Mouse (Mus musculus) CH12.LX (cell line): Measurements from ENCODE around the gene Dnase1l3. TPM values are rescaled to one million over a fixed set of nuclear protein-coding genes. Genes with fewer than 3 reads are reported as not detected.

Experiments
- DNase-seq: peaks from one replicate; pipeline ENCODE4 v3.0.0-alpha.2; 2013; ENCODE audit errors: extremely low read depth
- H3K27ac ChIP-seq: 2 replicates; pipeline ENCODE4 v1.5.1; 2012; ENCODE audit warnings: low read depth, mild to moderate bottlenecking, control low read depth, moderate library complexity; ENCODE audit not compliant: insufficient read depth
- H3K27me3 ChIP-seq: replicated peaks from 2 replicates; pipeline ENCODE3; 2012; ENCODE audit warnings: inconsistent platforms
- H3K36me3 ChIP-seq, 2 experiments: replicated peaks in 1 of 2; 2 replicates each; pipeline versions ENCODE3 to v1.6.1; 2012; ENCODE audit warnings: inconsistent platforms in 1 of 2, low read length in 1 of 2, mild to moderate bottlenecking in 1 of 2, mixed read lengths in 1 of 2, moderate library complexity in 1 of 2; ENCODE audit not compliant: control insufficient read depth in 1 of 2, insufficient read depth in 1 of 2
- H3K4me1 ChIP-seq, 2 experiments: 2 replicates each; pipeline ENCODE4 v1.6.1; 2012; ENCODE audit warnings: inconsistent platforms in 1 of 2, moderate library complexity in 1 of 2; ENCODE audit not compliant: insufficient read depth in 2 of 2, control insufficient read depth in 1 of 2
- H3K4me2 ChIP-seq: 2 replicates; pipeline ENCODE4 v1.6.1; 2012; ENCODE audit warnings: low read depth, mild to moderate bottlenecking, control low read depth; ENCODE audit not compliant: poor library complexity, insufficient read depth, severe bottlenecking
- H3K4me3 ChIP-seq, 3 experiments: fragments of 150-350 bp in 1 of 3; sonication (generic) in 1 of 3; replicated peaks in 1 of 3; 2 replicates each; pipeline versions ENCODE3 to v1.5.1; 2011 to 2012; ENCODE audit warnings: low read depth in 2 of 3, low read length in 2 of 3, mild to moderate bottlenecking in 2 of 3, moderate library complexity in 2 of 3, control low read depth in 1 of 3, improper control_type of control experiment in 1 of 3, inconsistent platforms in 1 of 3, mixed read lengths in 1 of 3; ENCODE audit not compliant: poor library complexity in 1 of 3
- H3K79me2 ChIP-seq: replicated peaks from 2 replicates; pipeline ENCODE4 v1.6.1; 2012; ENCODE audit warnings: mild to moderate bottlenecking, moderate library complexity; ENCODE audit not compliant: control insufficient read depth, poor library complexity, insufficient read depth, severe bottlenecking; ENCODE audit errors: extremely low read depth
- H3K9ac ChIP-seq: 2 replicates; pipeline ENCODE4 v1.6.1; 2012; ENCODE audit warnings: low read depth, mild to moderate bottlenecking, control low read depth, moderate library complexity; ENCODE audit not compliant: insufficient read depth
- H3K9me3 ChIP-seq: replicated peaks from 2 replicates; pipeline ENCODE3; 2012; ENCODE audit warnings: low read length, inconsistent platforms, mixed read lengths
- CHD1 ChIP-seq: IDR thresholded peaks from 2 replicates; pipeline ENCODE4 v1.6.1; 2012; ENCODE audit warnings: low read depth, low read length, improper control_type of control experiment, inconsistent platforms
- CHD2 ChIP-seq: IDR thresholded peaks from 2 replicates; pipeline ENCODE4 v1.6.1; 2011; ENCODE audit warnings: low read length, improper control_type of control experiment
- EP300 ChIP-seq: IDR thresholded peaks from 2 replicates; pipeline ENCODE4 v1.6.1; 2011; ENCODE audit warnings: low read length, improper control_type of control experiment
- GABPA ChIP-seq: IDR thresholded peaks from 2 replicates; pipeline ENCODE4 v1.6.1; 2012; ENCODE audit warnings: low read depth, low read length, improper control_type of control experiment, inconsistent platforms; ENCODE audit not compliant: insufficient replicate concordance
- HCFC1 ChIP-seq: IDR thresholded peaks from 2 replicates; pipeline ENCODE4 v1.6.1; 2012; ENCODE audit warnings: low read depth, mild to moderate bottlenecking, inconsistent platforms, low read length, improper control_type of control experiment
- JUN ChIP-seq: IDR thresholded peaks from 2 replicates; pipeline ENCODE4 v1.6.1; 2011; ENCODE audit warnings: low read depth, mild to moderate bottlenecking, low read length, improper control_type of control experiment, moderate library complexity; ENCODE audit not compliant: insufficient read depth
- KAT2A ChIP-seq: IDR thresholded peaks from 2 replicates; pipeline ENCODE4 v1.6.1; 2012; ENCODE audit warnings: low read length, improper control_type of control experiment, inconsistent platforms; ENCODE audit not compliant: insufficient replicate concordance
- MAFK ChIP-seq: IDR thresholded peaks from 2 replicates; pipeline ENCODE4 v1.6.1; 2011; ENCODE audit warnings: low read length, improper control_type of control experiment; ENCODE audit not compliant: insufficient replicate concordance
- MAZ ChIP-seq: IDR thresholded peaks from 2 replicates; pipeline ENCODE4 v1.6.1; 2012; ENCODE audit warnings: low read depth, mild to moderate bottlenecking, inconsistent platforms, low read length, improper control_type of control experiment, moderate library complexity
- MEF2A ChIP-seq: IDR thresholded peaks from 2 replicates; pipeline ENCODE4 v1.6.1; 2014; ENCODE audit warnings: low read depth, mild to moderate bottlenecking, inconsistent platforms, low read length, improper control_type of control experiment, borderline replicate concordance
- MXI1 ChIP-seq: IDR thresholded peaks from 2 replicates; pipeline ENCODE4 v1.6.1; 2011; ENCODE audit warnings: mild to moderate bottlenecking, low read depth, low read length, improper control_type of control experiment
- NELFE ChIP-seq: IDR thresholded peaks from 2 replicates; pipeline ENCODE4 v1.6.1; 2011; ENCODE audit warnings: low read depth, low read length, improper control_type of control experiment
- NRF1 ChIP-seq: IDR thresholded peaks from 2 replicates; pipeline ENCODE4 v1.6.1; 2014; ENCODE audit warnings: low read depth, mild to moderate bottlenecking, inconsistent platforms, low read length, improper control_type of control experiment, moderate library complexity
- PAX5 ChIP-seq: IDR thresholded peaks from 2 replicates; pipeline ENCODE4 v1.6.1; 2012; ENCODE audit warnings: low read length, inconsistent platforms, mixed read lengths
- POLR2AphosphoS2 ChIP-seq: IDR thresholded peaks from 2 replicates; pipeline ENCODE4 v1.6.1; 2011; ENCODE audit warnings: low read depth, low read length, improper control_type of control experiment
- RCOR1 ChIP-seq: conservative IDR thresholded peaks from 2 replicates; pipeline ENCODE4 v1.6.1; 2012; ENCODE audit warnings: low read depth, mild to moderate bottlenecking, inconsistent platforms, low read length, improper control_type of control experiment
- SMC3 ChIP-seq: IDR thresholded peaks from 2 replicates; pipeline ENCODE4 v1.6.1; 2011; ENCODE audit warnings: low read depth, low read length, improper control_type of control experiment
- TBP ChIP-seq: conservative IDR thresholded peaks from 2 replicates; pipeline ENCODE4 v1.6.1; 2011; ENCODE audit warnings: low read depth, low read length, improper control_type of control experiment
- TCF12 ChIP-seq: IDR thresholded peaks from 2 replicates; pipeline ENCODE4 v1.6.1; 2014; ENCODE audit warnings: low read depth, mild to moderate bottlenecking, inconsistent platforms, low read length, improper control_type of control experiment
- USF1 ChIP-seq: IDR thresholded peaks from 2 replicates; pipeline ENCODE4 v1.6.1; 2014; ENCODE audit warnings: low read depth, mild to moderate bottlenecking, inconsistent platforms, low read length, improper control_type of control experiment
- USF2 ChIP-seq: conservative IDR thresholded peaks from 2 replicates; pipeline ENCODE4 v1.6.1; 2011; ENCODE audit warnings: low read depth, low read length, improper control_type of control experiment
- ZNF384 ChIP-seq: IDR thresholded peaks from 2 replicates; pipeline ENCODE4 v1.6.1; 2012; ENCODE audit warnings: low read depth, low read length, improper control_type of control experiment, inconsistent platforms
- dilution Hi-C: fragments of 300-500 bp; cut with MboI; formaldehyde crosslinking; loops from 2 replicates; pipeline ENCODE4 v1.14.3; 2020; ENCODE audit warnings: low sequenced_read_pairs; ENCODE audit not compliant: extremely low pct_unique_long_range_greater_than_20kb, extremely low pct_ligation_motif_present
- in situ Hi-C: fragments of 300-500 bp; cut with MboI; formaldehyde crosslinking; loops from 3 replicates; pipeline ENCODE4 v1.14.3; 2019; ENCODE audit warnings: low sequenced_read_pairs, low pct_ligation_motif_present, low pct_unique_long_range_greater_than_20kb, mixed read lengths
- polyA plus RNA-seq: library from polyadenylated mRNA; unstranded; fragments of >175 nt; gene quantifications from 2 replicates; pipeline ENCODE4 v1.2.1, GENCODE M21; 2012; ENCODE audit warnings: low read depth; ENCODE audit not compliant: insufficient read length
- total RNA-seq, 2 experiments: library from RNA; depleted of rRNA; stranded (reverse); fragments of 300-350 nt in 1 of 2; fragments of >200 nt in 1 of 2; gene quantifications; 2 replicates each; pipeline ENCODE4 v1.2.3; 2012 to 2014

The Dnase1l3 gene
- total and polyA plus RNA-seq, 3 experiments = 2.5 to 36.0 (median 2.9) TPM

GRCm38 (mm10) chr14:8020011-8020410 lies 25.6 kb upstream of the Dnase1l3 start:
- H3K79me2 ChIP-seq = no peaks in the 10 kb centered on the region
- dilution Hi-C loops (no loop called here), in situ Hi-C loops (no loop called here)
- no peak overlapping the region for H3K27ac ChIP-seq
- H3K9ac ChIP-seq = no peak overlapping the region
- H3K27me3 ChIP-seq = no peaks in the 10 kb centered on the region
- H3K4me2 ChIP-seq = no peak overlapping the region
- DNase-seq = no peak
- H3K4me3 ChIP-seq = no peak overlapping the region
- peaks cover 4% of the 10 kb centered on the region for H3K9me3 ChIP-seq
- H3K36me3 ChIP-seq = peaks cover 3 to 35% of the 10 kb centered on the region in 2 experiments
- H3K4me1 ChIP-seq = peaks cover 2 to 14% of the 10 kb centered on the region in 2 experiments; a peak in 2 of 4 replicates
- TF ChIP-seq SMC3 (no peak), HCFC1 (no peak), EP300 (no peak)

- Histone ChIP-seq H3K9ac (no peak overlapping the region), H3K4me1 (peaks cover 6 to 17% of the 10 kb centered on the region in 2 experiments), H3K27me3 (no peaks in the 10 kb centered on the region), H3K27ac (no peak overlapping the region; the same call in 1 of the 2 replicates), H3K4me3 (no peak overlapping the region), H3K9me3 (peaks cover 4% of the 10 kb centered on the region), H3K36me3 (peaks cover 3 to 29% of the 10 kb centered on the region in 2 experiments), H3K4me2 (no peak overlapping the region), H3K79me2 (peaks cover 3% of the 10 kb centered on the region; the same call in 1 of the 2 replicates)
- in situ Hi-C loops (no loop called here), dilution Hi-C loops (no loop called here)
- TF ChIP-seq USF1 (no peak), MAZ (no peak)
- no peak for DNase-seq
These were observed 22.6 kb upstream of the Dnase1l3 start for GRCm38 (mm10) chr14:8016951-8017350.

GRCm38 (mm10) chr14:8016276-8016675 lies 21.9 kb upstream of the Dnase1l3 start:
- in situ Hi-C loops = no loop called here

More at GRCm38 (mm10) chr14:8016276-8016675, 21.9 kb upstream of the Dnase1l3 start:
- Histone ChIP-seq H3K79me2 (peaks cover 4% of the 10 kb centered on the region; the same call in 1 of the 2 replicates), H3K27ac (no peak overlapping the region), H3K9ac (no peak overlapping the region), H3K27me3 (no peaks in the 10 kb centered on the region), H3K4me3 (no peak overlapping the region), H3K9me3 (peaks cover 4% of the 10 kb centered on the region), H3K4me1 (peaks cover 6 to 21% of the 10 kb centered on the region in 2 experiments), H3K4me2 (no peak overlapping the region), H3K36me3 (peaks cover 3 to 29% of the 10 kb centered on the region in 2 experiments)
- DNase-seq = no peak
- dilution Hi-C loops = no loop called here
- TF ChIP-seq KAT2A = no peak
- no peak for TF ChIP-seq ZNF384
- no peak for TF ChIP-seq HCFC1
- no peak for TF ChIP-seq CHD1
- no peak for TF ChIP-seq MXI1
- TF ChIP-seq RCOR1 = no peak
- no peak for TF ChIP-seq POLR2AphosphoS2
- TF ChIP-seq MEF2A = no peak
- no peak for TF ChIP-seq PAX5
- no peak for TF ChIP-seq JUN
- no peak for TF ChIP-seq TCF12
- no peak for TF ChIP-seq MAFK
- no peak for TF ChIP-seq USF2
- no peak for TF ChIP-seq NELFE
- TF ChIP-seq CHD2 = no peak
- TF ChIP-seq NRF1 = no peak
- no peak for TF ChIP-seq SMC3
- TF ChIP-seq GABPA = no peak
- TF ChIP-seq TBP = no peak
